Mouse (Mus musculus) midbrain, embryonic 13.5 days (tissue): Measurements from ENCODE around the gene Gm49711. TPM values are rescaled to one million over a fixed set of nuclear protein-coding genes. Genes with fewer than 3 reads are reported as not detected.
A peak's percentile ranks its signal among the peaks of the same experiment; 100 is the strongest.
"Not testable (repeated sequence)": the region's sequence is repeated elsewhere in the genome, so short reads cannot be mapped to it uniquely, and the experiment has no call there.

ENCODE experiments used
- ATAC-seq: fragments of 200-750 bp; cut with Nextera tagmentation; 2 replicates; pipeline ENCODE4 v1.8.0; 2017; ENCODE audit warnings: mild to moderate bottlenecking, moderate TSS enrichment, moderate library complexity
- H3K27ac ChIP-seq: fragments of 300-500 bp; sonication (generic); 2 replicates; pipeline ENCODE4 v1.5.1; 2015; ENCODE audit warnings: inconsistent platforms, mild to moderate bottlenecking, moderate library complexity
- H3K27me3 ChIP-seq: fragments of 300-500 bp; sonication (generic); 2 replicates; pipeline ENCODE4 v1.6.1; 2015; ENCODE audit warnings: mild to moderate bottlenecking, inconsistent platforms
- H3K36me3 ChIP-seq: fragments of 300-500 bp; sonication (generic); 2 replicates; pipeline ENCODE4 v1.6.1; 2015; ENCODE audit warnings: mild to moderate bottlenecking, inconsistent platforms
- H3K4me1 ChIP-seq: fragments of 300-500 bp; sonication (generic); replicated peaks from 2 replicates; pipeline ENCODE4 v1.6.1; 2015; ENCODE audit warnings: inconsistent platforms
- H3K4me2 ChIP-seq: fragments of 300-500 bp; sonication (generic); replicated peaks from 2 replicates; pipeline ENCODE4 v1.6.1; 2015; ENCODE audit warnings: moderate library complexity, mild to moderate bottlenecking, inconsistent platforms
- H3K4me3 ChIP-seq: fragments of 300-500 bp; sonication (generic); replicated peaks from 2 replicates; pipeline ENCODE4 v1.5.1; 2015; ENCODE audit warnings: mild to moderate bottlenecking, inconsistent platforms
- H3K9ac ChIP-seq: fragments of 300-500 bp; sonication (generic); replicated peaks from 2 replicates; pipeline ENCODE4 v1.6.1; 2015; ENCODE audit warnings: mild to moderate bottlenecking, inconsistent platforms
- H3K9me3 ChIP-seq: fragments of 300-500 bp; sonication (generic); 2 replicates; pipeline ENCODE4 v1.6.1; 2016; ENCODE audit warnings: mild to moderate bottlenecking, inconsistent platforms
- WGBS: fragments of 180-500 bp; shearing (Covaris S2); methylation state at CpG from one replicate; pipeline ENCODE4 v1.1.7; 2015; 5-methylcytosine and 5-hydroxymethylcytosine counted together
- polyA plus RNA-seq: library from polyadenylated mRNA; unstranded; fragments of >200 nt; fragmentation: Nextera tagmentation; extraction: Ambion mirVana; gene quantifications from 2 replicates; pipeline ENCODE4 v1.2.1, GENCODE M21; 2015

Gm49711 gene
- polyA plus RNA-seq, 1 experiment from 2014 or later: 0.54 TPM

- Histone ChIP-seq H3K36me3 (peaks cover 24% of the 10 kb centered on the region), H3K4me3 (no peak overlapping the region), H3K4me1 (no peaks in the 10 kb centered on the region), H3K27ac (no peak overlapping the region), H3K4me2 (no peak overlapping the region), H3K9ac (no peak overlapping the region), H3K27me3 (no peaks in the 10 kb centered on the region), H3K9me3 (no peaks in the 10 kb centered on the region)
- WGBS: 95% methylated on average over 8 of the region's 8 CpGs
- no peak for ATAC-seq
Observed at GRCm38 (mm10) chr16:92076797-92077196, 18.7 kb downstream of the Gm49711 start.

GRCm38 (mm10) chr16:92083771-92084453 is 25.8 kb downstream of the Gm49711 start:
- Histone ChIP-seq H3K9ac (no peak overlapping the region), H3K27me3 (no peaks in the 10 kb centered on the region), H3K36me3 (peaks cover 14% of the 10 kb centered on the region), H3K9me3 (no peaks in the 10 kb centered on the region), H3K4me3 (no peak overlapping the region), H3K27ac (no peak overlapping the region), H3K4me2 (no peak overlapping the region), H3K4me1 (no peaks in the 10 kb centered on the region)
- WGBS: 85% methylated on average over 10 of the region's 10 CpGs
- ATAC-seq: no peak

- no peaks in the 10 kb centered on the region; the same call in 1 of the 2 replicates for H3K4me1 ChIP-seq
- H3K36me3 ChIP-seq: peaks cover 3% of the 10 kb centered on the region; the same call in 1 of the 2 replicates
- ATAC-seq: no peak
- H3K27me3 ChIP-seq: no peaks in the 10 kb centered on the region
- no peaks in the 10 kb centered on the region for H3K9me3 ChIP-seq
- H3K27ac ChIP-seq: no peak overlapping the region
- no peak overlapping the region for H3K9ac ChIP-seq
- WGBS: 61% methylated on average over 3 of the region's 3 CpGs
- H3K4me2 ChIP-seq: no peak overlapping the region
- no peak overlapping the region for H3K4me3 ChIP-seq
Observed at GRCm38 (mm10) chr16:92089225-92089624, 31.1 kb downstream of the Gm49711 start.

- no peaks in the 10 kb centered on the region for H3K9me3 ChIP-seq
- H3K4me3 ChIP-seq: no peak overlapping the region
- WGBS: 57% methylated on average over 5 of the region's 5 CpGs
- no peak overlapping the region for H3K4me2 ChIP-seq
- no peak for ATAC-seq
- peaks cover 6% of the 10 kb centered on the region; the same call in 1 of the 2 replicates for H3K36me3 ChIP-seq
- H3K4me1 ChIP-seq: no peaks in the 10 kb centered on the region; the same call in 1 of the 2 replicates
- H3K27me3 ChIP-seq: no peaks in the 10 kb centered on the region
- H3K27ac ChIP-seq: no peak overlapping the region
- H3K9ac ChIP-seq: no peak overlapping the region
Observed at GRCm38 (mm10) chr16:92091876-92092275, 33.8 kb downstream of the Gm49711 start.

GRCm38 (mm10) chr16:92098351-92099051 is 40.4 kb downstream of the Gm49711 start:
- WGBS: 88% methylated on average over 10 of the region's 10 CpGs

GRCm38 (mm10) chr16:92099598-92099997 is 41.5 kb downstream of the Gm49711 start:
- H3K4me3 ChIP-seq: no peak overlapping the region
- H3K27ac ChIP-seq: peak overlapping the region; percentile 10
- ATAC-seq: no peak
- H3K9me3 ChIP-seq: no peaks in the 10 kb centered on the region
- H3K9ac ChIP-seq: no peak overlapping the region
- H3K4me2 ChIP-seq: no peak overlapping the region
- peaks cover 16% of the 10 kb centered on the region for H3K36me3 ChIP-seq
- H3K27me3 ChIP-seq: no peaks in the 10 kb centered on the region
- H3K4me1 ChIP-seq: peaks cover 27% of the 10 kb centered on the region
- WGBS: 86% methylated on average over 16 of the region's 16 CpGs

More at GRCm38 (mm10) chr16:92098351-92099051, 40.4 kb downstream of the Gm49711 start:
- H3K27ac ChIP-seq: no peak overlapping the region
- ATAC-seq: no peak
- H3K4me2 ChIP-seq: no peak overlapping the region
- peaks cover 16% of the 10 kb centered on the region for H3K4me1 ChIP-seq
- no peak overlapping the region for H3K4me3 ChIP-seq
- H3K9ac ChIP-seq: no peak overlapping the region
- H3K36me3 ChIP-seq: peaks cover 22% of the 10 kb centered on the region
- no peaks in the 10 kb centered on the region for H3K9me3 ChIP-seq
- H3K27me3 ChIP-seq: no peaks in the 10 kb centered on the region

- H3K27ac ChIP-seq: peak overlapping the region; percentile 10
- H3K27me3 ChIP-seq: no peaks in the 10 kb centered on the region
- H3K9ac ChIP-seq: no peak overlapping the region
- no peak for ATAC-seq
- H3K36me3 ChIP-seq: peaks cover 16% of the 10 kb centered on the region; the same call in 1 of the 2 replicates
- no peaks in the 10 kb centered on the region for H3K9me3 ChIP-seq
- no peak overlapping the region for H3K4me2 ChIP-seq
- H3K4me3 ChIP-seq: no peak overlapping the region
- H3K4me1 ChIP-seq: peaks cover 28% of the 10 kb centered on the region
- WGBS: 78% methylated on average over 4 of the region's 4 CpGs
Observed at GRCm38 (mm10) chr16:92100111-92100510, 42.0 kb downstream of the Gm49711 start.

- no peak overlapping the region for H3K9ac ChIP-seq
- H3K4me2 ChIP-seq: no peak overlapping the region
- H3K27me3 ChIP-seq: no peaks in the 10 kb centered on the region
- H3K4me3 ChIP-seq: no peak overlapping the region
- peaks cover 16% of the 10 kb centered on the region; the same call in 1 of the 2 replicates for H3K36me3 ChIP-seq
- H3K4me1 ChIP-seq: peaks cover 35% of the 10 kb centered on the region
- no peak for ATAC-seq
- no peak overlapping the region for H3K27ac ChIP-seq
- 88% methylated on average over 5 of the region's 5 CpGs for WGBS
- H3K9me3 ChIP-seq: no peaks in the 10 kb centered on the region
Observed at GRCm38 (mm10) chr16:92102115-92102514, 44.0 kb downstream of the Gm49711 start.

- not testable (repeated sequence) for ATAC-seq, H3K9me3 ChIP-seq, H3K9ac ChIP-seq, H3K4me3 ChIP-seq, H3K27ac ChIP-seq, H3K4me2 ChIP-seq, H3K27me3 ChIP-seq
- WGBS: 93% methylated on average over 6 of the region's 7 CpGs
- Histone ChIP-seq H3K36me3 (peaks cover 16% of the 10 kb centered on the region; the same call in 1 of the 2 replicates), H3K4me1 (peaks cover 35% of the 10 kb centered on the region)
Observed at GRCm38 (mm10) chr16:92102931-92103330, 44.8 kb downstream of the Gm49711 start.

GRCm38 (mm10) chr16:92103572-92104331 is 45.6 kb downstream of the Gm49711 start:
- H3K9ac ChIP-seq: no peak overlapping the region
- WGBS: 22% methylated on average over 9 of the region's 9 CpGs
- peak; percentile 75 for ATAC-seq
- H3K27ac ChIP-seq: peak overlapping the region; percentile 49
- H3K4me3 ChIP-seq: no peak overlapping the region
- peaks cover 35% of the 10 kb centered on the region for H3K4me1 ChIP-seq
- peaks cover 16% of the 10 kb centered on the region; the same call in 1 of the 2 replicates for H3K36me3 ChIP-seq
- no peaks in the 10 kb centered on the region for H3K27me3 ChIP-seq
- no peak overlapping the region for H3K4me2 ChIP-seq
- no peaks in the 10 kb centered on the region for H3K9me3 ChIP-seq

- Histone ChIP-seq H3K4me3 (no peak overlapping the region), H3K9me3 (no peaks in the 10 kb centered on the region), H3K27ac (no peak overlapping the region; the same call in 1 of the 2 replicates), H3K36me3 (peaks cover 16% of the 10 kb centered on the region; the same call in 1 of the 2 replicates), H3K27me3 (no peaks in the 10 kb centered on the region), H3K4me1 (peaks cover 35% of the 10 kb centered on the region), H3K4me2 (no peak overlapping the region), H3K9ac (no peak overlapping the region)
- WGBS: 80% methylated on average over 2 of the region's 2 CpGs
- ATAC-seq: no peak
Observed at GRCm38 (mm10) chr16:92104332-92104590, 46.1 kb downstream of the Gm49711 start.

GRCm38 (mm10) chr16:92104951-92105350 is 46.8 kb downstream of the Gm49711 start:
- no peak for ATAC-seq
- H3K4me3 ChIP-seq: no peak overlapping the region
- H3K4me1 ChIP-seq: peaks cover 34% of the 10 kb centered on the region
- no peak overlapping the region for H3K9ac ChIP-seq
- H3K4me2 ChIP-seq: no peak overlapping the region
- no peaks in the 10 kb centered on the region for H3K9me3 ChIP-seq
- no peaks in the 10 kb centered on the region for H3K27me3 ChIP-seq
- WGBS: 98% methylated on average over 2 of the region's 2 CpGs
- H3K36me3 ChIP-seq: peaks cover 15% of the 10 kb centered on the region; the same call in 1 of the 2 replicates
- H3K27ac ChIP-seq: no peak overlapping the region
